Mouse (Mus musculus) kidney, adult 2 months (tissue): ENCODE results near the gene Syne1.

Source experiments
- CTCF ChIP-seq: fragments of 200-500 bp; conservative IDR thresholded peaks from 2 replicates; pipeline ENCODE4 v1.5.1; 2011; ENCODE audit warnings: low read depth, mild to moderate bottlenecking, control low read depth, low read length, moderate library complexity, mixed read lengths; ENCODE audit not compliant: insufficient read depth, insufficient read length
- POLR2A ChIP-seq: fragments of 200-500 bp; IDR thresholded peaks from one replicate; pipeline ENCODE4 v1.6.1; 2011; ENCODE audit warnings: low read depth, low read length, control low read depth

- no peak for TF ChIP-seq CTCF
- no peak for TF ChIP-seq POLR2A
Measured at GRCm38 (mm10) chr10:5236171-5236570, 315.1 kb downstream of the Syne1 start.
